Mouse (Mus musculus): ENCODE data around the gene Npas2. TPM values are rescaled to one million over a fixed set of nuclear protein-coding genes. Genes with fewer than 3 reads are reported as not detected.

The Npas2 gene
- total and polyA plus RNA-seq, 3 experiments = 0.05 TPM; not detected in 2

DNA sequence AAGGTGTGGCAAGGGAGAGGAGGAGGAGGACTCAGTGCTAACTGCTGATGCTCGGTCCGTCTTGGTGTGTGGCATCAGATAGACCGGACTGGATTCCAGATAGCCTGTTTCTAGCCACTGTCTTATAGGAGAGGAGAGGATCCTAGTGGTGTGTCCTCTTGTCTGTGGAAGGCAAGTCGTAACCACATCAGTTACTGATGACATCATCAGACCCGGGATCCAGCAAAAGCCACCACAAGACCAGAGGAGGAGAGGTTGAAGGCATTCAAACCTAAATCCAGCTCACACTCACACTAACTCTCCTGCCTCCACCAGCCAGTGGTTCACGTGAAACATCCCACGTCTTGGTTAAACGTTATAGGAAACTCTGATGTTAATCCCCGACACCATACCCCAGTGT lies 62.5 kb downstream of the Npas2 start:
- ATAC-seq (ENCODE audit: extremely low read depth, insufficient number of reproducible peaks, low FRiP score, poor library complexity, severe bottlenecking) = no peak
- DNase-seq (ENCODE audit: low spot score) = no peak
- Histone ChIP-seq H3K36me3 (replicated peaks) (no peaks in the 10 kb centered on the region), H3K4me3 (ENCODE audit: low read depth, low read length) (no peak overlapping the region), H3K4me1 (ENCODE audit: insufficient read depth, low read depth, low read length) (no peaks in the 10 kb centered on the region), H3K9me3 (replicated peaks) (no peaks in the 10 kb centered on the region), H3K27me3 (ENCODE audit: insufficient read depth, low read length) (peaks cover 10% of the 10 kb centered on the region)
- TF ChIP-seq TAL1 (conservative IDR thresholded peaks at IDR 0.05; ENCODE audit: low read depth, low read length) (no peak), POLR2AphosphoS5 (IDR thresholded peaks at IDR 0.05; ENCODE audit: insufficient replicate concordance, low read depth, low read length) (no peak), GATA1 (IDR thresholded peaks at IDR 0.05; ENCODE audit: borderline replicate concordance, low read length) (no peak), GATA2 (IDR thresholded peaks at IDR 0.05; ENCODE audit: borderline replicate concordance, low read depth, low read length) (no peak), CTCF (IDR thresholded peaks at IDR 0.05; ENCODE audit: low read depth, low read length) (no peak)

DNA sequence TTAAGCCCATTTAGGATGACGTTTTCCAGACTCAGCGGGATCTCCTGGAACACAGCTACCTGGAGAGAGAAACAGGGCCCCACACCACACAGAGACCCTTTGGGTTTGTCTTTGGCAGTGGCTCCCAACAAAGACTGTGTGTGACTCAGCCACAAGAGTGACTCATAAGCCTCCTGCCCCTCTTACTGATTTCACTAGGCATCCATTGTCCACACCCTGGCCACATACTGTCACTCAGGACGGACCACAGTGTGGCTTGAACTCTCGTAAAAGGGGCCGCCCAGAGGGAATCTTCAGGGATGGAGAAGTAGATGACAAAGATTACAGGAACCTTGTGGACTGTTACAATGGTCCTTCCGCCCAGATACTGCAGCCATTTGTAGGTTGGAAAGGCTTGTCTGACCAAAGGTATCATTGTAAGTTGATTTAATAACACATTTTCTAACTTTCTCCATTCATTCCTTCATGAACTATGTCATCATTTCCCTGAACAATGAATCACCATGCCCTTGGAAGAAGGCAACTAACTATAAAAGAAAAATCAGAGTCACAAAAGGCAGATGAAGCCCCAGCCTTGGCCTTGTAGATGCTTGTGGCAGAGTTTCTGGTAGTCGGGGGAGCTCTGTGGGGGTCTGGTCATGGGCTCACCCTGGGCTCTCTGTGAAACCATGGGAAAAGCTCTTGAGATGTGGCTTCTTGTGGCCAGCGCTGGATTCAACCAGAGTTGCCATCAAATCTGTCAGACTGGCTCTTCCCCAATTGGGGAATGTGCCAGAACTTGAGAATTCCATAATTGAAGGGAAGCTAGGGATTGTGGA lies 63.2 kb downstream of the Npas2 start:
- H3K9me3 ChIP-seq (replicated peaks) = no peaks in the 10 kb centered on the region
- no peaks in the 10 kb centered on the region for H3K4me1 ChIP-seq (ENCODE audit: insufficient read depth, low read depth, low read length)
- H3K4me3 ChIP-seq (ENCODE audit: low read depth, low read length) = no peak overlapping the region
- DNase-seq (ENCODE audit: low spot score) (no peak), ATAC-seq (ENCODE audit: extremely low read depth, insufficient number of reproducible peaks, low FRiP score, poor library complexity, severe bottlenecking) (no peak)
- TF ChIP-seq GATA1 (IDR thresholded peaks at IDR 0.05; ENCODE audit: borderline replicate concordance, low read length) = no peak
- no peak for TF ChIP-seq POLR2AphosphoS5 (IDR thresholded peaks at IDR 0.05; ENCODE audit: insufficient replicate concordance, low read depth, low read length)
- no peak for TF ChIP-seq TAL1 (conservative IDR thresholded peaks at IDR 0.05; ENCODE audit: low read depth, low read length)
- no peak for TF ChIP-seq CTCF (IDR thresholded peaks at IDR 0.05; ENCODE audit: low read depth, low read length)
- no peak for TF ChIP-seq GATA2 (IDR thresholded peaks at IDR 0.05; ENCODE audit: borderline replicate concordance, low read depth, low read length)
- H3K27me3 ChIP-seq (ENCODE audit: insufficient read depth, low read length) = peaks cover 9% of the 10 kb centered on the region
- no peaks in the 10 kb centered on the region for H3K36me3 ChIP-seq (replicated peaks)

DNA sequence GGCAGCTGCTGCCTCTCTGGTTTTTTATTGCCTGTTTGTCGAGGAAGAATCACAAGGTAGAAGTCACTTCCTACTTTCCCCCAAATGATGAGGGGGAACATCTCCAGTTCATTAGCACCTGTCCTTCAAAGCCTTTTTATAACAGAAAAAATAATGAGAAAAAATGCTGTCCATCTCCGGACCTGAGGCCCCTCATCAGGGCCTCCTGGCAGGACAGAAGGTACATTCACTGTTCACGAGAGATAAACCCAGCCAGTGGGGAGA lies 63.7 kb downstream of the Npas2 start:
- Histone ChIP-seq H3K4me3 (ENCODE audit: low read depth, low read length) (no peak overlapping the region), H3K27me3 (ENCODE audit: insufficient read depth, low read length) (peaks cover 5% of the 10 kb centered on the region; the same call in 1 of the 2 replicates), H3K4me1 (ENCODE audit: insufficient read depth, low read depth, low read length) (no peaks in the 10 kb centered on the region), H3K9me3 (replicated peaks) (no peaks in the 10 kb centered on the region), H3K36me3 (replicated peaks) (no peaks in the 10 kb centered on the region)
- TF ChIP-seq TAL1 (conservative IDR thresholded peaks at IDR 0.05; ENCODE audit: low read depth, low read length) (no peak), POLR2AphosphoS5 (IDR thresholded peaks at IDR 0.05; ENCODE audit: insufficient replicate concordance, low read depth, low read length) (no peak), CTCF (IDR thresholded peaks at IDR 0.05; ENCODE audit: low read depth, low read length) (no peak), GATA2 (IDR thresholded peaks at IDR 0.05; ENCODE audit: borderline replicate concordance, low read depth, low read length) (no peak), GATA1 (IDR thresholded peaks at IDR 0.05; ENCODE audit: borderline replicate concordance, low read length) (no peak)
- no peak for ATAC-seq (ENCODE audit: extremely low read depth, insufficient number of reproducible peaks, low FRiP score, poor library complexity, severe bottlenecking)
- no peak for DNase-seq (ENCODE audit: low spot score)

DNA sequence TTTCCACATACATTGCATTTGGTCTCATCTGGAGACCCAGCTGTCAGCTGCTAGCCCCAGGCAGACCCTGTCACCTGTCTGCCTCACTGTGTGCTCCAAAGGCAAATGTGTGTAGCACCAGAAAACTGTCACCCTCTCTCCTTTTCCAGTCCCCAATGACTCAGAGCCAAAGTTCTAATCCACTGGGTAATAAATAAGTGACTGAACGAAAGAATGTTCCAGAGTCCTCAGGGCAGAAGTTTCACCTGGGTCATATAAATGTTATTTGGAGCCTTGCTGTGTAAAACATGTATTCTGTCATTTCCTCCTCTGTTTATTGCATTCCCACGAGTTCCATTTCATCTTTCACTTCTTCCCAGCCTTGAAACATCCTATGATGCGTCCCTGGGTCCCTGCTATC lies 66.1 kb downstream of the Npas2 start:
- no peak for ATAC-seq (ENCODE audit: extremely low read depth, insufficient number of reproducible peaks, low FRiP score, poor library complexity, severe bottlenecking)
- Histone ChIP-seq H3K36me3 (replicated peaks) (no peaks in the 10 kb centered on the region), H3K9me3 (replicated peaks) (no peaks in the 10 kb centered on the region), H3K4me3 (ENCODE audit: low read depth, low read length) (no peak overlapping the region), H3K4me1 (ENCODE audit: insufficient read depth, low read depth, low read length) (no peaks in the 10 kb centered on the region), H3K27me3 (ENCODE audit: insufficient read depth, low read length) (peaks cover 5% of the 10 kb centered on the region; the same call in 1 of the 2 replicates)
- no peak for TF ChIP-seq GATA2 (IDR thresholded peaks at IDR 0.05; ENCODE audit: borderline replicate concordance, low read depth, low read length)
- TF ChIP-seq POLR2AphosphoS5 (IDR thresholded peaks at IDR 0.05; ENCODE audit: insufficient replicate concordance, low read depth, low read length) = no peak
- no peak for TF ChIP-seq CTCF (IDR thresholded peaks at IDR 0.05; ENCODE audit: low read depth, low read length)
- TF ChIP-seq GATA1 (IDR thresholded peaks at IDR 0.05; ENCODE audit: borderline replicate concordance, low read length) = no peak
- no peak for TF ChIP-seq TAL1 (conservative IDR thresholded peaks at IDR 0.05; ENCODE audit: low read depth, low read length)
- DNase-seq (ENCODE audit: low spot score) = no peak

DNA sequence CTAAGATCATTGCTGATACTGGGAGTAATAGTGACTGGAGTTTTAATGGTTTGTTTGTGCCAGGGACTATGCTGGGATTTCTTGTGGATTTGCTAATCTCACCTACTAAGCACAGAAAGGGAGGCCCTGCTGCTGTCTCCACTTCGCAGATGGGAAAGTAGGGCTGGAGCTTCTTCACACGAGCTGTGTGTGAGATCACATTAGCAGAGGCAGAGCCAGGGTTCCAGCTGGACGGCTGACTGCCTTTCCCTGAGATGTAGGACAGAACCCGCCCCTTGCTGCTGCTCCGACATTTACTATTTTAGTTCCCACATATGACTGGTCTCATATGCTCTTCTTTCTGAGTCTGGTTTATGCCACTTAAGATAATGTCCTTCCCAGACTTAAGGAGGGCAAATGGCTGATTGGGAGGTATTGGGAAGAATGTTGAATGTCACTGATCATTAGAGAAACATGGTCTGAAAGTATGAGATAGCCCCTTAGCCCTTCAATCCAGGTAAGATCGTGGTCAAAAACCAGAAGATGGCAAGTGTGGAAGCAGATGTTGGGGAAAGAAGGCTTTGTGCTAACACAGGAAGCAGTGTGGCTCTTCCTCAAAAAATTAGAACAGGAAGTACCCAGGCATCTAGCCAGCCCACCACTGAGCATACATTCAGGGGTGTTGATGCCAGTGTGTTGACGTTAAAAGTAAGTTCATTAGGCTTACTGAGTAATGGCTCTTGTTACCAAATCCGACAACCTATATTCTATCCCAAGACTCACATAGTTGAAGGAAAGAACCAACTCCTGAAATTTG lies 66.8 kb downstream of the Npas2 start:
- H3K9me3 ChIP-seq (replicated peaks) = no peaks in the 10 kb centered on the region
- TF ChIP-seq GATA1 (IDR thresholded peaks at IDR 0.05; ENCODE audit: borderline replicate concordance, low read length) (no peak), TAL1 (conservative IDR thresholded peaks at IDR 0.05; ENCODE audit: low read depth, low read length) (no peak), POLR2AphosphoS5 (IDR thresholded peaks at IDR 0.05; ENCODE audit: insufficient replicate concordance, low read depth, low read length) (no peak), GATA2 (IDR thresholded peaks at IDR 0.05; ENCODE audit: borderline replicate concordance, low read depth, low read length) (no peak), CTCF (IDR thresholded peaks at IDR 0.05; ENCODE audit: low read depth, low read length) (no peak)
- DNase-seq (ENCODE audit: low spot score) (no peak), ATAC-seq (ENCODE audit: extremely low read depth, insufficient number of reproducible peaks, low FRiP score, poor library complexity, severe bottlenecking) (no peak)
- no peak overlapping the region for H3K4me3 ChIP-seq (ENCODE audit: low read depth, low read length)
- H3K4me1 ChIP-seq (ENCODE audit: insufficient read depth, low read depth, low read length) = no peaks in the 10 kb centered on the region
- no peaks in the 10 kb centered on the region for H3K36me3 ChIP-seq (replicated peaks)
- peaks cover 5% of the 10 kb centered on the region; the same call in 1 of the 2 replicates for H3K27me3 ChIP-seq (ENCODE audit: insufficient read depth, low read length)

DNA sequence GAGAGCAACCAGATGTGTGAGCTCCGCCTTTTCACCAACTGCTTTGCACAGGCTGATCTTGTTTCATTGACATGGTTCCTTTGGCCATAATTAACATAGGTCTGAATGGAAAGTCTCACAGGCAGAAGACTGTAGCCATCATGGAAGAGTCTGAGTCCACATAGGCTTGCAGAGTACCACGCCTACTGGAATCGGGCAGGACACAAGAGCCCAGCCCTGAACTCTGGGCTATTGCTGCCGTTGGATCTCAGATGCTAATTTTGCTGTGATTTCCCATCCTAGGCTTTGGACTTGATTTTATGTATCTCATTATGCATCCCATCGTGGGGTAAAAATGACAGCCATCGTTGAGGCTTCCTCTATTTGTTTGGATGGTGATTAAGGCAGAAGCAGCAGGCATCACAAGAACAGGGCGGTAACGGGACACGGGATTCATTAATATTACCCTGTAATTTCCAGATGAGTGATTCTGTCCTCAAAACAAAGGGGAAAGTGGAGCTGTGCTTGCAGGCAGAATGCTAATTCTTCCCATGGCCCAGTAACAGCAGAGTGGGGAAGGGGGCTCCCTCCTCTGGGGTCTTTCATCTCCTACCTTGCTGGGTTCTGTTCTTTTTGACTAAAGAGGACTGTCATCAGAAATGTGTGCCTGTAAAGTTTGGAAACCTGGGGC lies 73.4 kb downstream of the Npas2 start:
- Histone ChIP-seq H3K27me3 (ENCODE audit: insufficient read depth, low read length) (no peaks in the 10 kb centered on the region; the same call in 1 of the 2 replicates), H3K36me3 (replicated peaks) (no peaks in the 10 kb centered on the region), H3K9me3 (replicated peaks) (no peaks in the 10 kb centered on the region), H3K4me3 (ENCODE audit: low read depth, low read length) (no peak overlapping the region), H3K4me1 (ENCODE audit: insufficient read depth, low read depth, low read length) (no peaks in the 10 kb centered on the region)
- ATAC-seq (ENCODE audit: extremely low read depth, insufficient number of reproducible peaks, low FRiP score, poor library complexity, severe bottlenecking) = no peak
- no peak for DNase-seq (ENCODE audit: low spot score)
- no peak for TF ChIP-seq POLR2AphosphoS5 (IDR thresholded peaks at IDR 0.05; ENCODE audit: insufficient replicate concordance, low read depth, low read length)
- no peak for TF ChIP-seq GATA2 (IDR thresholded peaks at IDR 0.05; ENCODE audit: borderline replicate concordance, low read depth, low read length)
- no peak for TF ChIP-seq CTCF (IDR thresholded peaks at IDR 0.05; ENCODE audit: low read depth, low read length)
- TF ChIP-seq GATA1 (IDR thresholded peaks at IDR 0.05; ENCODE audit: borderline replicate concordance, low read length) = no peak
- TF ChIP-seq TAL1 (conservative IDR thresholded peaks at IDR 0.05; ENCODE audit: low read depth, low read length) = no peak

Data from G1E (cell line).